Mouse (Mus musculus) C2C12 (cell line): ENCODE data around the gene Elavl2. TPM values are rescaled to one million over a fixed set of nuclear protein-coding genes. Genes with fewer than 3 reads are reported as not detected.

Source experiments
- H3K27me3 ChIP-seq: one replicate; pipeline ENCODE4 v1.6.1; 2011; ENCODE audit not compliant: control insufficient read depth, insufficient read depth, insufficient read length
- H3K36me3 ChIP-seq: one replicate; pipeline ENCODE4 v1.6.1; 2011; ENCODE audit not compliant: control insufficient read depth, insufficient read depth
- H3K4me3 ChIP-seq: one replicate; pipeline ENCODE4 v1.5.1; 2011; ENCODE audit warnings: mild to moderate bottlenecking, control low read depth; ENCODE audit not compliant: poor library complexity, insufficient read depth, severe bottlenecking
- H3K79me2 ChIP-seq: one replicate; pipeline ENCODE4 v1.6.1; 2011; ENCODE audit not compliant: control insufficient read depth, insufficient read depth
- H3K79me3 ChIP-seq: one replicate; pipeline ENCODE4 v1.6.1; 2011; ENCODE audit warnings: low read depth, control low read depth
- H3ac ChIP-seq: one replicate; pipeline ENCODE3; 2011; ENCODE audit warnings: low read depth; ENCODE audit not compliant: control insufficient read depth, insufficient read length
- CEBPB ChIP-seq: IDR thresholded peaks from one replicate; pipeline ENCODE4 v1.6.1; 2011; ENCODE audit warnings: low read depth, mild to moderate bottlenecking, control low read depth, moderate library complexity
- CTCF ChIP-seq: IDR thresholded peaks from one replicate; pipeline ENCODE4 v1.5.1; 2011; ENCODE audit not compliant: control insufficient read depth, insufficient read depth, insufficient read length
- FOSL1 ChIP-seq: IDR thresholded peaks from one replicate; pipeline ENCODE4 v1.8.0; 2011; ENCODE audit warnings: mild to moderate bottlenecking, low read length; ENCODE audit not compliant: poor library complexity, insufficient read depth, severe bottlenecking
- MAX ChIP-seq: IDR thresholded peaks from one replicate; pipeline ENCODE4 v1.6.1; 2011; ENCODE audit warnings: mild to moderate bottlenecking, control low read depth
- MYOD1 ChIP-seq: IDR thresholded peaks from one replicate; pipeline ENCODE4 v1.6.1; 2011; ENCODE audit warnings: low read depth; ENCODE audit not compliant: control insufficient read depth, insufficient read length
- MYOG ChIP-seq: IDR thresholded peaks from one replicate; pipeline ENCODE4 v1.6.1; 2011; ENCODE audit not compliant: control insufficient read depth, insufficient read length; ENCODE audit errors: extremely low read depth
- USF1 ChIP-seq: IDR thresholded peaks from one replicate; pipeline ENCODE4 v1.6.1; 2011; ENCODE audit warnings: low read depth, mild to moderate bottlenecking, control low read depth, moderate library complexity
- polyA plus RNA-seq: library from polyadenylated mRNA; unstranded; fragments of >200 nt; fragmentation: generic; extraction: Trizol; gene quantifications from one replicate; pipeline ENCODE4 v1.2.1, GENCODE M21; 2012; ENCODE audit warnings: missing spikeins

Elavl2 gene
- polyA plus RNA-seq, 1 experiment, result 0.20 TPM

- Histone ChIP-seq H3K79me3 (no peaks in the 10 kb centered on the region), H3ac (no peak overlapping the region), H3K27me3 (no peaks in the 10 kb centered on the region), H3K79me2 (no peaks in the 10 kb centered on the region), H3K4me3 (no peak overlapping the region), H3K36me3 (no peaks in the 10 kb centered on the region)
- no peak for TF ChIP-seq MYOG
- no peak for TF ChIP-seq MAX
- TF ChIP-seq USF1, result no peak
- no peak for TF ChIP-seq MYOD1
- TF ChIP-seq CTCF, result no peak
- TF ChIP-seq CEBPB, result no peak
- TF ChIP-seq FOSL1, result no peak
Observed at GRCm38 (mm10) chr4:91243896-91244295, 156.7 kb downstream of the Elavl2 start.

- Histone ChIP-seq H3ac (no peak overlapping the region), H3K79me3 (no peaks in the 10 kb centered on the region), H3K79me2 (no peaks in the 10 kb centered on the region), H3K27me3 (no peaks in the 10 kb centered on the region), H3K4me3 (no peak overlapping the region), H3K36me3 (no peaks in the 10 kb centered on the region)
- no peak for TF ChIP-seq MAX
- TF ChIP-seq MYOD1, result no peak
- TF ChIP-seq USF1, result no peak
- TF ChIP-seq FOSL1, result no peak
- TF ChIP-seq CTCF, result no peak
- no peak for TF ChIP-seq CEBPB
- no peak for TF ChIP-seq MYOG
Observed at GRCm38 (mm10) chr4:91238739-91239485, 161.7 kb downstream of the Elavl2 start.

- Histone ChIP-seq H3K27me3 (no peaks in the 10 kb centered on the region), H3ac (no peak overlapping the region), H3K79me3 (no peaks in the 10 kb centered on the region), H3K4me3 (no peak overlapping the region), H3K36me3 (no peaks in the 10 kb centered on the region), H3K79me2 (no peaks in the 10 kb centered on the region)
- no peak for TF ChIP-seq CEBPB
- no peak for TF ChIP-seq MAX
- no peak for TF ChIP-seq MYOD1
- no peak for TF ChIP-seq CTCF
- no peak for TF ChIP-seq USF1
- no peak for TF ChIP-seq MYOG
- no peak for TF ChIP-seq FOSL1
Observed at GRCm38 (mm10) chr4:91236976-91237375, 163.6 kb downstream of the Elavl2 start.

GRCm38 (mm10) chr4:91234941-91235340, 165.6 kb downstream of the Elavl2 start:
- no peak overlapping the region for H3K4me3 ChIP-seq
- no peaks in the 10 kb centered on the region for H3K36me3 ChIP-seq
- no peaks in the 10 kb centered on the region for H3K27me3 ChIP-seq
- no peaks in the 10 kb centered on the region for H3K79me2 ChIP-seq
- no peak overlapping the region for H3ac ChIP-seq
- TF ChIP-seq CTCF (no peak), MAX (no peak), MYOG (no peak), USF1 (no peak), CEBPB (no peak), MYOD1 (no peak), FOSL1 (no peak)
- H3K79me3 ChIP-seq, result no peaks in the 10 kb centered on the region

GRCm38 (mm10) chr4:91233599-91233998, 167.0 kb downstream of the Elavl2 start:
- no peak for TF ChIP-seq USF1
- TF ChIP-seq MAX, result no peak
- TF ChIP-seq FOSL1, result no peak
- TF ChIP-seq CEBPB, result no peak
- TF ChIP-seq MYOG, result no peak
- no peak for TF ChIP-seq CTCF
- TF ChIP-seq MYOD1, result no peak
- H3K79me2 ChIP-seq, result no peaks in the 10 kb centered on the region
- H3ac ChIP-seq, result no peak overlapping the region
- H3K36me3 ChIP-seq, result no peaks in the 10 kb centered on the region
- no peaks in the 10 kb centered on the region for H3K79me3 ChIP-seq
- H3K4me3 ChIP-seq, result no peak overlapping the region
- no peaks in the 10 kb centered on the region for H3K27me3 ChIP-seq

GRCm38 (mm10) chr4:91230439-91230863, 170.1 kb downstream of the Elavl2 start:
- Histone ChIP-seq H3K4me3 (no peak overlapping the region), H3K79me3 (no peaks in the 10 kb centered on the region), H3K36me3 (no peaks in the 10 kb centered on the region), H3ac (no peak overlapping the region), H3K27me3 (no peaks in the 10 kb centered on the region), H3K79me2 (no peaks in the 10 kb centered on the region)
- TF ChIP-seq MYOD1 (no peak), CEBPB (no peak), USF1 (no peak), CTCF (no peak), MYOG (no peak), FOSL1 (no peak), MAX (no peak)
